Mouse (Mus musculus): ENCODE results near the gene Shc1.

Gene Shc1

GRCm38 (mm10) chr3:89390699-89391662 lies 27.3 kb upstream of the Shc1 start:
- peak in 1 of 2 experiments; percentile 62 for DNase-seq

DNA sequence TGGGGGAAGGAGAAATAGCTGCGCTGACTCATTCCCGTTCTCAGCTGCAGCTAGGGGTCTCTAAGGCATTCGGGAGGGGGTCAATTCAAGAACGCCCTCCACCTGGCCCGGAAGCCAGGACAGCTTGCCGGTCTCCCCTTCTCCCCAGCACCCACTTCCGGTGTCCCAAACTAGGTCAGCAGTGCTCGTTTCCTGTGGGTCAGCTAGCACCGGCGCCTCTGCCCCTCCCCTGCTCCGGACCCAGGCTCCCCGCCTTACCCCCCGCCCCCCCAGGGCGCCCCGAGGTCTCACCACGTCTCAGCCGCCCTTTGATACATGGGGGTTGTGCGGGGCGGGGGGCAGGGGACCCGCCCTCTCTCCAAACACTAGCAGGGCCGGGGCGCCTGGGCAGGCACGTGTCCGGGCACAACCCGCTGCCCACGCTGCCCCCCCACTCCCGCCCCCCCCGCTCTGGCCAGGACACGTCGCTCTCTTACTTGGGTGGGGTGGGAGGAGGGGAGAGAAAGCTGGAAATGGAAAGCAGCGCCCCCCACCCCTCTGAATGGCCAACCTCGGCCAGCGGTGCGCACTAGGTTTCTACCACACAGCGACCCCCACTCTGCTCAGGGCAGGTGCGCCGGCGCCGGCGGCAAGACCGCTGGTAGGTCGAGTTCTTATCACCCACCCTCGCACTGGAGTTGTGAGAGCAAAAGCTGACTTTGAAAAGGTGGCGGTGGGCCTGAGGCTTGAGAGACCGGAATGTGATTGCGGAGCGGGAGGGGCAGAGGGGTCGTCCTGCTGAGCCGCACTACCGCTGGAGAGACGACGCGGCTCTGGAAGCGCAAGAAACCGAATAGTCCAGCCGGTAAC lies 26.4 kb upstream of the Shc1 start:
- peak; percentile 80 for DNase-seq

- DNase-seq: peak; percentile 54 to 77
These were observed 25.4 kb upstream of the Shc1 start for GRCm38 (mm10) chr3:89392871-89393311.

- DNase-seq: peak; percentile 99 to 100
These were observed 24.6 kb upstream of the Shc1 start for GRCm38 (mm10) chr3:89393605-89394004.

- DNase-seq: peak; percentile 93 to 94
These were observed 24.0 kb upstream of the Shc1 start, which contains the start of gene Zbtb7b for GRCm38 (mm10) chr3:89394006-89394893. Gene Zbtb7b (minus strand): TSS chr3:89394776.

DNA sequence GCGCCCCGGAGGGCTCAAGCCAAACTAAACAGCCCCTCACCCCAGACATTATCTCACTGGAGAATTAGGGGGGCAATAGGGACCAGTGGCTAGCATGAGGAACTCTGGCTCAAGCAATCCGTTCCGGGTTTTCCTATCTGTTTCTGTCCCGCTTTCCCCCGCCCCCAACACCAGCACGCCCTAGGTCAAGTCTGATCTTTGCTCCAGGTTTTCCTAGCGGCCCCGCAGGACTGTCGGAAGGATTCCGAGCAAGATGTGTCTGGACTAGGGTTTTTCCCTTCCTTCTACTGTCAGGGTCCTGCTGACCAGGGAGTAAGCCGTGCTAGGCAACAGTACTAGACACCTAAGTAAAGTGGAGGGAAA lies 23.4 kb upstream of the Shc1 start:
- peak; percentile 92 to 95 for DNase-seq

DNA sequence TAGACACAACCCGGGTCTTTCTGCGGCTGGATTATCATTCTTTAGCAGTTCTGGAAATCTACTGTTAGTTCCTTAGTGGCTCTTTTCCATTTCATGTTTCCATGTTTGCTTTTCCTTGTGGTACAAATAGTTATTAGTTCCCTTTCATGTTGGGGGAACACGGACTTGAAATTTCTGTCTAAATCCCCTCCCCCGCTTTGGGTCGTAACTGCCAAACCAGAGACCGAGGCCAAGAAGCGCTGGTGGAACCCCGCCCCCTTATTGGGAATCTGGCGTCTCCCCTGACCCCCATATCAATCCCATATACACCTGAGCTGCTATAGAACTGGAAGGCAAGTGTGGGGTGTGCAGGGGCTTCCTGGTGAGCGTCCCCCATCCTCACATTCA lies 22.8 kb upstream of the Shc1 start:
- DNase-seq: peak in 1 of 2 experiments; percentile 36

- DNase-seq: peak; percentile 79 to 83
These were observed 22.2 kb upstream of the Shc1 start for GRCm38 (mm10) chr3:89395806-89396653.

- peak in 1 of 2 experiments; percentile 18 for DNase-seq
These were observed 21.6 kb upstream of the Shc1 start for GRCm38 (mm10) chr3:89396654-89397005.

GRCm38 (mm10) chr3:89401329-89401728 lies 16.9 kb upstream of the Shc1 start:
- no peak for DNase-seq

DNA sequence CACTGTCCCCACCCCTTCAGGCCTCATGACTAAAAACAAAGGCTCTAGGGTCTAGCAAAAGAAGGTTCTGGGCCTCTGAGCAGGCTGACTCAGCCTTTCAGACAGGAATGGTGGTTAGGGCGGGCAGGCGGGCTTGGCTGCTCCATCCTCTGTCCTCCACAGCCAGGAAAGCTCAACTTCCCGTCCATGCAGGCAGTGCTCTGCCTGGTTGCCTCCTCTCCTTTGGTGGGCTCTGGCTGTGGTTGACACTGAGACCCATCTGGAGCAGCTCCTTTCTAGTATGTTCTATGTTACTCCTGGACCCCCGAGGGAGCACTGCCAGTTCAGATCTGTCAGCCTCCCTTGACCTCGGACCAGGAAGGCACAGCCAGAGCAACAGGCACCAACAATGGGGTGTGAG lies 15.6 kb upstream of the Shc1 start, which contains the start of gene Lenep:
Gene Lenep (minus strand): TSS at position 101 of the 400 bp plus-strand sequence.
- DNase-seq: no peak

DNA sequence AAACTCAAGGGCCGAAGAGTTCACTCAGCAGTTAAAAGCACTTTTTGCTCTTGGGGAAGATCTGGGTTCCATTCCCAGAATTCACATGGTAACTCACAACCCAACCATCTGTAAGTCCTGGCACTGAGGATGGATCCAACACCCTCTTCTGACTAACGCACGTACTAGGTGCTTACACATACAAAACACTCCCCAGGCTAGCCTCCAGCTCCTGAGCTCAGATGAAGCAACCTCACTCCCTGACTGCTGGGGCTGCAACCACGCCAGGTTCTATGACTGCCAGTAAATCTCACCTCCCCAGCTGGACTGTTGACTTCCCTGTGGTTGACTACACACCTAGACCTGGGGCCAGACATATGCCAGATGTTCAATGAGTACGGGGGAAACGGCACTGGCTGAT lies 11.4 kb upstream of the Shc1 start:
- no peak for DNase-seq

DNA sequence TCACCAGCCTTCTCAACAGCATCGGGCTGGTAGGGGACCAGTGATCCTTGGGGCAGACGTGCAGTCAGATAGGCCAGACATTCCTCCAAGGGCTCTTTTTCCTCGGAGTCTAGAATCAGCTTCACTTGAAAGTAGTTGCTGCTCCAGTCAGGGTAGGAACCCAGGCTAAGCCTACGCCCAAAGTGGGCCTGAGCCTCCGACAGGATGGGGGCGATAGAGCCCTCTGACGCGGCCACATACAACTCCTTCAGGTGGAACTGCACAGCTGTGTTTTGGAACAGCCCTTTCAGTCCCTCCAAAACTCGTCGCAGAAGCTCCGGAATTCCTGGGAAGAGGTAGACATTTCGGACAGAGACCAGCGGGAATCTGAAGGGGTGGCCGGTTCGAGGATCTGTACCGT lies 9.8 kb upstream of the Shc1 start:
- no peak for DNase-seq

DNA sequence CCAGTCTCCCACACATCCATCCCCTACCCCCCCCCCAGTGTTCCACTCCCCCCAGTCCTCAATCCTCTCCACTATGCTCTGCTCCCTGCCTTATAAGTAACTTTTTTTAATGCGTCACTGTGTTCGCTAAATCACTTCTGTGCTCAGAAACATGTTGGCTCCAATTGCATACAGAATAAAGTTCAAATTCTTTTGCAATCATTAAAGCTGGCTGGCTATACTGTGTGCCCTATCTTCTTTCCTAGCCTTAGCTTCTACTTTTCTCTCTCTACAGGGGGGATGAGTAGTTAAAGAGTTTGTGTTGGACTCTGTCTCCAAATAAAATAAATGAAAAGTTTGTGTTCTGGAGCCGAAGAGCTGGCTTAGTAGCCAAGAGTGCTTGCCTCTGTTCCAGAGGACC lies 8.5 kb upstream of the Shc1 start:
- no peak for DNase-seq

DNA sequence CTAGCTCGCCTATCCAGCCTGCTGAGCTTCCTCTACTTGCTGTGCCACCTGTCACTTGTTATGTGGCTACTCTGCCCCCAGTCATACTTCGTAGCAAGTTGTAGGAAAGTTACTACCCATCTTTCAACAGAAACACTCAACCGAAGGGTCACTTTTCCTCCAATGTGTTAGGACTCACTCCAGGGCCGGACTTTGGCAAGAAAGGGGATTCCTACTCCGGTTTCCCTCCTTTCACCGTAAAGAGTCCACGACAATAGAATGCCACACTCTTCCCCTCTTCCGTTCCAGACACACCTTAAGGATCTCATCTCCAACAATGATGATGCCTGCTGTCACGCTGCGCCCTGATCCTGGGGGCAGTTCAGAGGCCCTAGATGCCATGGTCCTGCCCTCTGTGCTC lies 7.4 kb upstream of the Shc1 start:
- no peak for DNase-seq

- DNase-seq: peak; percentile 96 to 99
These were observed 6.5 kb upstream of the Shc1 start, which contains the start of gene Flad1 for GRCm38 (mm10) chr3:89411490-89412393. Gene Flad1 (minus strand): TSS chr3:89411870.

GRCm38 (mm10) chr3:89416158-89416557 lies 2.1 kb upstream of the Shc1 start:
- no peak for DNase-seq

DNA sequence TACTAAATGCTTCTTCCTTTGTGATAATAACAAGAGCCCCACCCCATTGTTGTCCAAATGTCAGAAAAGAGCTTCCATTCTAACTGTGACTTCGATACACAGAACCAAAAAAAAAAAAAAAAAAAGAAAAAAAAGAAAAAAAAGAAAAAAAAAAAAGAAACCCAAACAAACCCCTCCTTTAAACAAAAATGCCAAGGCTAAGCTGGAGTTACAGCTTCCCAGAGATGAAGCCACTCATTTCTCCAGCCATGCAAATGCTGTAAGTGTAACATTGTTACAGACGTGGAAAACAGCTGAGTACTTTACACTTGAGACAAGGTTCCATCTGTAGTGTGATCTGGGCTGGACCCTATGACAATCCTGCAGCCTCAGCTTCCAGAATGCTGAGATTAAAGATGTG lies 1.1 kb upstream of the Shc1 start:
- no peak for DNase-seq

- no peak for DNase-seq
These were observed 438 bp upstream of the Shc1 start for GRCm38 (mm10) chr3:89417840-89418169.

DNA sequence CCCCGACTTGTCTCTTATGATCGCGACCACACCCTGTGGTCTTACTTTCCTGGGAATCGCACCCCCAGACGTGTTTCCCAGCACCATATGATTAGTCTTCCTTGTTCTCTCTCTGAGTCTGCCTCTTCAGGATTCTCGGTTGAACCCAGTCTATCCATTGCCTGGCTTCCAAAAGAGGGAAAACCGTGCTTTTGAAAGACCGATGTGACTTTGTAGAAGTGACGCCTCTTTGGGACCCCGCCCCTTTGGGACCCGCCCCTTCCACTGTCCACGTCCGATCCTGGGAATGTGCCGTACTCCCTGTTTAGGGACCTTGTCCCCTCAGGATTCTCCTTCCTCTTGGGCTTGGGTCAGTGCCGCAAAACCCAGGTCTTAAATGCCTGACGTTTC lies 613 bp downstream of the Shc1 start:
- peak; percentile 91 to 93 for DNase-seq

Measured in kidney, postnatal 36 days (tissue).